Mouse (Mus musculus) limb, embryonic 12.5 days (tissue): Measurements from ENCODE around the gene Cfap57. TPM values are rescaled to one million over a fixed set of nuclear protein-coding genes. Genes with fewer than 3 reads are reported as not detected.
"Not testable (repeated sequence)": the region's sequence is repeated elsewhere in the genome, so short reads cannot be mapped to it uniquely, and the experiment has no call there.

ENCODE experiments used
- ATAC-seq: fragments of 200-750 bp; cut with Nextera tagmentation; 2 replicates; pipeline ENCODE4 v1.8.0; 2017; ENCODE audit warnings: low read depth, moderate TSS enrichment; ENCODE audit not compliant: insufficient number of reproducible peaks, insufficient read depth, low FRiP score, low TSS enrichment
- H3K27ac ChIP-seq: fragments of 300-500 bp; sonication (generic); 2 replicates; pipeline ENCODE4 v1.5.1; 2016; ENCODE audit warnings: mild to moderate bottlenecking, moderate library complexity
- H3K27me3 ChIP-seq: fragments of 300-500 bp; sonication (generic); 2 replicates; pipeline ENCODE4 v1.6.1; 2016; ENCODE audit warnings: mild to moderate bottlenecking, moderate library complexity
- H3K36me3 ChIP-seq: fragments of 300-500 bp; sonication (generic); 2 replicates; pipeline ENCODE4 v1.6.1; 2016; ENCODE audit warnings: mild to moderate bottlenecking, moderate library complexity
- H3K4me1 ChIP-seq: fragments of 300-500 bp; sonication (generic); replicated peaks from 2 replicates; pipeline ENCODE4 v1.6.1; 2016
- H3K4me2 ChIP-seq: fragments of 300-500 bp; sonication (generic); 2 replicates; pipeline ENCODE4 v1.6.1; 2016; ENCODE audit warnings: mild to moderate bottlenecking, moderate library complexity
- H3K4me3 ChIP-seq: fragments of 300-500 bp; sonication (generic); replicated peaks from 2 replicates; pipeline ENCODE4 v1.5.1; 2016; ENCODE audit warnings: mild to moderate bottlenecking
- H3K9ac ChIP-seq: fragments of 300-500 bp; sonication (generic); replicated peaks from 2 replicates; pipeline ENCODE4 v1.6.1; 2016; ENCODE audit warnings: mild to moderate bottlenecking, moderate library complexity
- H3K9me3 ChIP-seq: fragments of 300-500 bp; sonication (generic); 2 replicates; pipeline ENCODE4 v1.6.1; 2016; ENCODE audit warnings: mild to moderate bottlenecking, moderate library complexity
- WGBS: fragments of 180-500 bp; shearing (Covaris S2); methylation state at CpG from one replicate; pipeline ENCODE4 v1.1.7; 2016; 5-methylcytosine and 5-hydroxymethylcytosine counted together
- polyA plus RNA-seq: library from polyadenylated mRNA; unstranded; fragments of >200 nt; fragmentation: Nextera tagmentation; extraction: Ambion mirVana; gene quantifications from 2 replicates; pipeline ENCODE4 v1.2.1, GENCODE M21; 2016

Cfap57 gene
- polyA plus RNA-seq, 1 experiment from 2014 or later: 0.45 TPM

DNA sequence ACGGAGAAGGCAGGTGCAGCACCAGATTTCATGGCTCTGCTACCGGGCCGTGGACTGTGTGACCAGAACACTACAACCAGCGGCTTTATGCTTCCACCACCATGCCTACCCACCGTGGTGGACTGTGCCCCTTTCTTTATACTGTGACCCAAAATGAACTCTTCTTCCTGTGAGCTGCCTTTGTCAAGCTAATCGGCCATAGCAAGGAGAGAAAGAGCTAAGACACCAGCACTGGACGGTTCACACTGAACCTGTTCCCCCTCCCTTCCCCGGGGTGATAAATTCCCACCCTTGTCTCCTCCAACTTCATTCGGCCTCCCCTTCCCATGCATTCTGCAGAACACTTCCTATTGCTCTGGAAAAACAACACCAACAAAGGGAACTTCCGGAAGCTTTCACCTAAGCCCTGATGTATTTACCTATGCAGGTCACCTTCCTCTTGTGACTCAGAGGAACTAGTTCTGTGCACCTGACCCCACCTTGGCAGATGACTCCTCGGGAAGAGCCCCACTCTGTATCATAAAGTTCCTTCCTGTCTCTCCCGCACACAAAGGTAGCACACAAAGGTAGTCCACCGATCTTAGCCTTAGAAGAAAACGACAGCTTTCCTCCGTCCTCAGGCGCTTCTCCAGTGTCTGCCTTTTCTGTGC lies 103.0 kb downstream of the Cfap57 start:
- Histone ChIP-seq H3K27ac (no peak overlapping the region), H3K27me3 (peaks cover 23% of the 10 kb centered on the region), H3K4me3 (no peak overlapping the region), H3K4me2 (no peak overlapping the region), H3K9ac (no peak overlapping the region), H3K36me3 (no peaks in the 10 kb centered on the region), H3K9me3 (no peaks in the 10 kb centered on the region), H3K4me1 (peaks cover 7% of the 10 kb centered on the region; the same call in 1 of the 2 replicates)
- ATAC-seq: no peak
- 43% methylated on average over 16 of the region's 16 CpGs for WGBS

DNA sequence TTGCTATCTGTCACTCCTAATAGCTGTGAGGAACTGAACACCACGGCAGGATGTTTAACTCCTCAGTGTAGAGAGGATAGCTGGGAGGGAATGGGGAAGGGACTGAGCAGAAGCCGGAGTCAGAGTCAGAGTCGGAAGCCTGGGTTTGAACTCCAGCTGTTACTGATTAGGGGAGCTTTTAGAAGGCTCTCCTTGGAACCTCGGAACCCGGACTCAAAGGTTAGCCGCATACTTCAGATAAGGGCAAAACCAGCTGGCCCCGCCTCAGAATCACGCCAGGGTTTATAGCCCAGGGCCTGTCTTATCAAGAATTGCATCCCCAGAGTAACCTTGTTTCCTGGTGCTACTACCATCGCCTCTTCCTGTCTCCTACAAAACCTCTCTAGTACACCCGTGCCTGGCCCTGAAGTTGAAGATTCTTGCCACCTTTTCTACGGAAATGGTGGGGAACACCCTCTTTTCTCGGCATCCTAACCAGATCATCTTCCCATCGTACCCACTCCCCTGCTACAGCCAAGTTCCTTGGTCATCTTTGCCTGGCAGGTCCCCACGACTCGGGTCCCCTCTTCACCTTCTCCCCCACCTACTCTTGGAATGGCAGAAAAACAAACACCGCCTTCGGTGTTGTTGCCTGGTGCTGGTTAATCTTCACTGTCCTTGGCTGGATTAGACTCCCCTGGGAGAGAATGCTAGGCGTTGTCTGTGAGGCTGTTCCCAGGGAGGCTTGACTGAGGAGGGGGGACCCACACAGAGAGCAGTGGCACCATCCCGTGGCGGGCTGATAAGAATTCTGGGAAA lies 103.7 kb downstream of the Cfap57 start:
- no peak for ATAC-seq
- Histone ChIP-seq H3K4me1 (peaks cover 7% of the 10 kb centered on the region; the same call in 1 of the 2 replicates), H3K4me3 (no peak overlapping the region), H3K27me3 (peaks cover 23% of the 10 kb centered on the region), H3K36me3 (no peaks in the 10 kb centered on the region), H3K27ac (no peak overlapping the region), H3K9ac (no peak overlapping the region), H3K4me2 (no peak overlapping the region; the same call in 1 of the 2 replicates), H3K9me3 (no peaks in the 10 kb centered on the region)
- 11% methylated on average over 20 of the region's 20 CpGs for WGBS

DNA sequence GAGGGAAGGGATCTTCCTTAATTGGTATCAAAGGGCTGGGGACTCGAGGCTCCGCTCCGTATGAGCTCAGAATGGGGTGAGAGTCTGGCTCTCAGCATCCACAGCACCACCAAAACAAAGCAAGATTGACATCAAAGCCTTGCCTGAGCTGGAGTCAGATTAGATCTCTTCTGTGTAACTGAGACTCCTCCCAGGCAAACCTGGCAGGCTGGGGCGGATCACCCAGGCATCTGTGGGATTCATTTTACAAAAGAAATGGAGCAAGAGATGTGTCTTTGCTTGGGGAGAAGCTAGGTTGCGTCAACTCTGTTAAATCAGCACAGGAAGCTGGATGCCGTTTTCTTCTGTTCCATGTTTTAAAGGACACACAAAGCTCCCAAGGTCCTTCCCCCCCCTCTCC lies 111.5 kb downstream of the Cfap57 start:
- H3K4me3 ChIP-seq: no peak overlapping the region
- H3K9ac ChIP-seq: no peak overlapping the region
- H3K9me3 ChIP-seq: no peaks in the 10 kb centered on the region
- no peaks in the 10 kb centered on the region for H3K4me1 ChIP-seq
- ATAC-seq: no peak
- no peaks in the 10 kb centered on the region for H3K27me3 ChIP-seq
- H3K4me2 ChIP-seq: no peak overlapping the region
- H3K36me3 ChIP-seq: no peaks in the 10 kb centered on the region
- 23% methylated on average over 6 of the region's 6 CpGs for WGBS
- H3K27ac ChIP-seq: no peak overlapping the region

DNA sequence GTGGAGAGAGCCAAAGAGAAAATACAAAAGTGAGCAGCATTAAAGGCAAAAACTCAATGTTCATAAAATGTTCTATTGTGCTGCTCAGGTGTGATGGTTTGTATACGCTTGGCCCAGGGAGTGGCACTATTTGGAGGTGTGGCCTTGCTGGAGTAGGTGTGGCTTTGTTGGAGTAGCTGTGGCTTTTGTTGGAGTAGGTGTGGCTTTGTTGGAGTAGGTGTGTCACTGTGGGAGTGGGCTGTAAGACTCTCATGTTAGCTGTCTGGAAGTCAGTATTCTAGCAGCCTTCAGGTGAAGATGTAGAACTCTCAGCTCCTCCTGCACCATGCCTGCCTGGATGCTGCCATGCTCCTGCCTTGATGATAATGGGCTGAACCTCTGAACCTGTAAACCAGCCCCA lies 113.4 kb downstream of the Cfap57 start:
- H3K4me1 ChIP-seq, H3K27ac ChIP-seq, H3K4me3 ChIP-seq, H3K36me3 ChIP-seq, H3K9me3 ChIP-seq, H3K27me3 ChIP-seq, H3K4me2 ChIP-seq, ATAC-seq, H3K9ac ChIP-seq: not testable (repeated sequence)
- WGBS: 88% methylated on average over 1 of the region's 1 CpGs

DNA sequence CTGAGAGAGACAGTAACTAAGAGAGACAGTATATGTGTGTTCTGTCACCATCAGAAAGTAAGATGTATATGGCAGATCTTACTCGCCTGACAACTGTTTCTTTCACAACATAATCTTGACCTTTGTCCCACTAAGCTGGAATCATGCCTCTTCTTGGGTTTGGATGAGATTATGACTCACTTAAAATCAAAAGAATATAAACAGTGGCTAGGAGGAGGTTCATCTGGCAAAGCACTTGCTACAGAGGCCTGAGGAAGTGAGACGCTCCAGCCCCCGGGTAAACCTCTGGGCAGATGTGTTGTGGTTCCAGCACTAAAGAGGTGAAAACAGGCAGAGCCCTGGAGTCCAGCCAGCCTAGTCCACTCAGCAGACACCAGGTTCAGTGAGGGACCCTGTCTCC lies 115.0 kb downstream of the Cfap57 start:
- Histone ChIP-seq H3K27ac (no peak overlapping the region), H3K9me3 (no peaks in the 10 kb centered on the region)
- 74% methylated on average over 3 of the region's 3 CpGs for WGBS

More for the DNA sequence above, 115.0 kb downstream of the Cfap57 start:
- no peak overlapping the region for H3K4me2 ChIP-seq
- no peak for ATAC-seq
- no peaks in the 10 kb centered on the region for H3K36me3 ChIP-seq
- H3K9ac ChIP-seq: no peak overlapping the region
- H3K4me1 ChIP-seq: no peaks in the 10 kb centered on the region
- no peak overlapping the region for H3K4me3 ChIP-seq
- no peaks in the 10 kb centered on the region for H3K27me3 ChIP-seq

Other genes starting within 250 kb of the Cfap57 start
- 11.1 and 11.7 TPM in 2 replicates for gene Szt2, start 211.5 kb downstream of the Cfap57 start, polyA plus RNA-seq
- gene Med8, start 211.4 kb downstream of the Cfap57 start, polyA plus RNA-seq: 116 and 127 TPM in 2 replicates
- 37.8 and 44.1 TPM in 2 replicates for gene Elovl1, start 192.7 kb downstream of the Cfap57 start, polyA plus RNA-seq
- 285 and 296 TPM in 2 replicates for gene Cdc20, start 183.4 kb downstream of the Cfap57 start, polyA plus RNA-seq
- gene Mpl, start 163.3 kb downstream of the Cfap57 start, polyA plus RNA-seq: 0.64 TPM in 2 replicates
- 16.6 and 18.4 TPM in 2 replicates for gene Tie1, start 130.7 kb downstream of the Cfap57 start, polyA plus RNA-seq
- 0.73 and 1.6 TPM in 2 replicates for gene 2610528J11Rik, start 93.8 kb downstream of the Cfap57 start, polyA plus RNA-seq
- 0.58 and 1.2 TPM in 2 replicates for gene Tmem125, start 76.7 kb downstream of the Cfap57 start, polyA plus RNA-seq
- 158 and 159 TPM in 2 replicates for gene Ebna1bp2, start within 50 bp of the Cfap57 start, polyA plus RNA-seq
- not detected in 2 replicates for gene Olfr62, start 38.2 kb upstream of the Cfap57 start, polyA plus RNA-seq
- gene Olfr1342, start 72.0 kb upstream of the Cfap57 start, polyA plus RNA-seq: 0.13 TPM in 1 of 2 replicates, not detected in the other
- not detected in 2 replicates for gene Olfr1341, start 82.7 kb upstream of the Cfap57 start, polyA plus RNA-seq
- not detected in 2 replicates for gene Olfr1340, start 99.4 kb upstream of the Cfap57 start, polyA plus RNA-seq
- not detected in 2 replicates for gene Olfr1339, start 111.4 kb upstream of the Cfap57 start, polyA plus RNA-seq
- not detected in 2 replicates for gene Olfr1338, start 138.0 kb upstream of the Cfap57 start, polyA plus RNA-seq
- gene Olfr1337, start 161.8 kb upstream of the Cfap57 start, polyA plus RNA-seq: not detected in 2 replicates
- gene Olfr1335, start 189.2 kb upstream of the Cfap57 start, polyA plus RNA-seq: not detected in 2 replicates
- not detected in 2 replicates for gene Olfr1333, start 215.5 kb upstream of the Cfap57 start, polyA plus RNA-seq
- not detected in 2 replicates for gene Olfr1331, start 243.9 kb upstream of the Cfap57 start, polyA plus RNA-seq